Mouse (Mus musculus): Measurements from ENCODE around the gene Scamp2.

The Scamp2 gene

GRCm38 (mm10) chr9:57594174-57594509 lies 33.4 kb downstream of the Scamp2 start:
- no peak for DNase-seq (ENCODE audit: low spot score)

GRCm38 (mm10) chr9:57597265-57597664 lies 36.5 kb downstream of the Scamp2 start:
- DNase-seq (ENCODE audit: low spot score): no peak

- no peak for DNase-seq (ENCODE audit: low spot score)
These were observed 37.2 kb downstream of the Scamp2 start for GRCm38 (mm10) chr9:57597929-57598382.

- no peak for DNase-seq (ENCODE audit: low spot score)
These were observed 38.3 kb downstream of the Scamp2 start for GRCm38 (mm10) chr9:57598851-57599563.

- no peak for DNase-seq (ENCODE audit: low spot score)
These were observed 40.0 kb downstream of the Scamp2 start for GRCm38 (mm10) chr9:57600620-57601352.

GRCm38 (mm10) chr9:57601353-57601706 lies 40.6 kb downstream of the Scamp2 start:
- DNase-seq (ENCODE audit: low spot score): no peak

GRCm38 (mm10) chr9:57602098-57602497 lies 41.4 kb downstream of the Scamp2 start:
- DNase-seq (ENCODE audit: low spot score): no peak

- DNase-seq (ENCODE audit: low spot score): no peak
These were observed 44.1 kb downstream of the Scamp2 start for GRCm38 (mm10) chr9:57604875-57605274.

- DNase-seq (ENCODE audit: low spot score): no peak
These were observed 44.8 kb downstream of the Scamp2 start for GRCm38 (mm10) chr9:57605503-57605902.

- no peak for DNase-seq (ENCODE audit: low spot score)
These were observed 45.6 kb downstream of the Scamp2 start, which contains the start of gene Cplx3 for GRCm38 (mm10) chr9:57606139-57606851. TSS of gene Cplx3 (minus strand) at chr9:57606281.

- no peak for DNase-seq (ENCODE audit: low spot score)
These were observed 49.1 kb downstream of the Scamp2 start for GRCm38 (mm10) chr9:57609803-57610202.

GRCm38 (mm10) chr9:57610359-57610826 lies 49.6 kb downstream of the Scamp2 start:
- DNase-seq (ENCODE audit: low spot score): no peak

- no peak for DNase-seq (ENCODE audit: low spot score)
These were observed 51.8 kb downstream of the Scamp2 start for GRCm38 (mm10) chr9:57612587-57612986.

- DNase-seq (ENCODE audit: low spot score): no peak
These were observed 53.2 kb downstream of the Scamp2 start for GRCm38 (mm10) chr9:57613975-57614374.

GRCm38 (mm10) chr9:57614786-57615185 lies 54.0 kb downstream of the Scamp2 start:
- no peak for DNase-seq (ENCODE audit: low spot score)

GRCm38 (mm10) chr9:57617556-57618169 lies 56.9 kb downstream of the Scamp2 start:
- no peak for DNase-seq (ENCODE audit: low spot score)

- no peak for DNase-seq (ENCODE audit: low spot score)
These were observed 58.1 kb downstream of the Scamp2 start for GRCm38 (mm10) chr9:57618854-57619253.

- no peak for DNase-seq (ENCODE audit: low spot score)
These were observed 59.9 kb downstream of the Scamp2 start, which contains the start of gene Lman1l for GRCm38 (mm10) chr9:57620674-57621073. TSS of gene Lman1l (minus strand) at chr9:57620774.

- DNase-seq (ENCODE audit: low spot score): no peak
These were observed 63.6 kb downstream of the Scamp2 start for GRCm38 (mm10) chr9:57624295-57624694.

- DNase-seq (ENCODE audit: low spot score): no peak
These were observed 65.1 kb downstream of the Scamp2 start for GRCm38 (mm10) chr9:57625674-57626500.

GRCm38 (mm10) chr9:57627191-57627590 lies 66.4 kb downstream of the Scamp2 start:
- DNase-seq (ENCODE audit: low spot score): no peak
